ENCODE assay signal across 29 mouse cellular contexts in the genomic region with DNA sequence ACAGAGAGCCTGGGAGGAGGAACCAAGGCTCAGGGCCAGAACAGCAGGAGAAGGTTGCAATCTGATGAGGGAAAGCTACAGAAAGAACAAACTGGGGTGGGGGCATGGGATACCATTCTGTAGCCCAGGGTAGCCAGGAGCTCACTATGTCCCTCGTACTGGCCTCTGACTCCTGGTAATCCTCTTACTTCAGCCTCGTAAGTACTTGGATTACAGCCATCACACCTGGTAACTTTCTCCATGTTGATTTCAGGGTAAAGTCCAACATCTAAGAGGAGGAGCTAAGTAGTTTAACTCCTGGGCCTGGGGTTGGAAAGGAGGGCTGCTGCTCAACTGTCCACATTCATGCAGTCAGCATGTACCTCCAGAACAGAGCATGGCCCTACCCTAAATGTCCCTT.
DNase-seq lines count a peak whose midpoint lies in the region; ATAC-seq lines count a peak whose summit lies in the region.
"Had no signal": no experiment of that assay in that cellular context is flagged by ENCODE, and none has a peak within 500 bp of the region (broad histone marks: within the 10 kb centered on the region; RNA-seq: fewer than 3 reads in every experiment).

No protein-coding gene starts in this region.

- H3K4me1 ChIP-seq in kidney, embryonic 14.5 days (ENCODE audit: control insufficient read depth, insufficient read depth, low read length), result no peaks in the 10 kb centered on the region; the same call in 1 of the 2 replicates
- H3K4me1 ChIP-seq in kidney, embryonic 16.5 days (ENCODE audit: insufficient read depth, low read length), result peaks cover 3% of the 10 kb centered on the region; the same call in 1 of the 2 replicates
- H3K4me1 ChIP-seq: hindbrain, embryonic 10.5 days; hindbrain, embryonic 13.5 days had no signal

- no peaks in the 10 kb centered on the region for H3K27me3 ChIP-seq in kidney, embryonic 14.5 days (ENCODE audit: control insufficient read depth, insufficient read depth, low read length)
- H3K27me3 ChIP-seq in kidney, embryonic 16.5 days (ENCODE audit: insufficient read depth, low read length), result no peaks in the 10 kb centered on the region
- H3K27me3 ChIP-seq: CH12.LX; embryonic facial prominence, embryonic 12.5 days; embryonic facial prominence, embryonic 15.5 days; hindbrain, embryonic 13.5 days; Patski had no signal

- no peaks in the 10 kb centered on the region for H3K36me3 ChIP-seq in kidney, embryonic 14.5 days (ENCODE audit: control insufficient read depth, insufficient read depth, low read length)
- no peaks in the 10 kb centered on the region for H3K36me3 ChIP-seq in kidney, embryonic 16.5 days (ENCODE audit: insufficient read depth, low read length)
- H3K36me3 ChIP-seq: embryonic facial prominence, embryonic 12.5 days; embryonic facial prominence, embryonic 15.5 days; G1E; hindbrain, embryonic 10.5 days; hindbrain, embryonic 13.5 days had no signal

- WGBS in kidney, embryonic 14.5 days, result 93% methylated on average over 2 of the region's 2 CpGs
- 89% methylated on average over 2 of the region's 2 CpGs for WGBS in kidney, embryonic 16.5 days

- H3K4me2 ChIP-seq in kidney, embryonic 14.5 days (replicated peaks; ENCODE audit: low read depth, low read length), result no peak overlapping the region
- no peak overlapping the region for H3K4me2 ChIP-seq in kidney, embryonic 16.5 days (replicated peaks; ENCODE audit: low read depth, low read length)
- H3K4me2 ChIP-seq: embryonic facial prominence, embryonic 12.5 days; embryonic facial prominence, embryonic 15.5 days; heart, embryonic 11.5 days; hindbrain, embryonic 13.5 days had no signal

- H3K27ac ChIP-seq in kidney, embryonic 14.5 days (ENCODE audit: low read depth, low read length), result no peak overlapping the region
- no peak overlapping the region for H3K27ac ChIP-seq in kidney, embryonic 16.5 days (ENCODE audit: low read length)
- H3K27ac ChIP-seq: embryonic facial prominence, embryonic 12.5 days; embryonic facial prominence, embryonic 15.5 days; heart, adult 2 months; hindbrain, embryonic 10.5 days; hindbrain, embryonic 13.5 days had no signal

- H3K9ac ChIP-seq in kidney, embryonic 14.5 days (ENCODE audit: low read depth, low read length), result no peak overlapping the region
- H3K9ac ChIP-seq in kidney, embryonic 16.5 days (replicated peaks; ENCODE audit: low read length), result no peak overlapping the region
- H3K9ac ChIP-seq: embryonic facial prominence, embryonic 12.5 days; embryonic facial prominence, embryonic 15.5 days; forebrain, postnatal 0 days; hindbrain, embryonic 13.5 days had no signal

- DNase-seq in kidney, adult 11 months, result peak; percentile 35
- DNase-seq in kidney, adult 8-10 months, result peak; percentile 47 to 57
- peak; percentile 23 for DNase-seq in kidney, postnatal 14 days
- peak; percentile 50 to 64 for DNase-seq in kidney, postnatal 36 days
- no peak for DNase-seq in thymus, postnatal 14 days
- DNase-seq in ovary, adult 18-20 months (ENCODE audit: low spot score), result no peak
- DNase-seq: adrenal gland, adult 2 months; adrenal gland, postnatal 14 days; B cell, adult 2 months; cerebellum, adult 11 months; cerebellum, adult 2 months; cerebellum, adult 9-11 months; cerebellum, postnatal 25 days; forebrain, postnatal 0 days; gastrocnemius, postnatal 10 days; gastrocnemius, postnatal 36 days; heart, adult 2 months had no signal

- ATAC-seq in kidney, embryonic 14.5 days (ENCODE audit: low FRiP score, low TSS enrichment), result no peak
- no peak for ATAC-seq in kidney, embryonic 16.5 days (ENCODE audit: low FRiP score, low TSS enrichment)
- ATAC-seq: forebrain, embryonic 14.5 days; forebrain, postnatal 0 days; hindbrain, embryonic 16.5 days; Patski had no signal

- H3K4me3 ChIP-seq in kidney, embryonic 14.5 days (ENCODE audit: low read length), result no peak overlapping the region
- no peak overlapping the region for H3K4me3 ChIP-seq in kidney, embryonic 16.5 days (ENCODE audit: low read length)
- H3K4me3 ChIP-seq: embryonic facial prominence, embryonic 12.5 days; embryonic facial prominence, embryonic 15.5 days; heart, adult 2 months; hindbrain, embryonic 10.5 days; hindbrain, embryonic 13.5 days had no signal

- peaks cover 7% of the 10 kb centered on the region; the same call in 1 of the 2 replicates for H3K9me3 ChIP-seq in kidney, embryonic 14.5 days (ENCODE audit: control insufficient read depth, low read length)
- peaks cover 4% of the 10 kb centered on the region; the same call in 1 of the 2 replicates for H3K9me3 ChIP-seq in kidney, embryonic 16.5 days (ENCODE audit: low read length)
- H3K9me3 ChIP-seq: embryonic facial prominence, embryonic 15.5 days; hindbrain, embryonic 10.5 days; hindbrain, embryonic 13.5 days had no signal

Comparison
In these comparisons a context has a peak if more than half of its experiments do, and no peak if none do; other contexts are left out.
1. DNase-seq: peak in kidney, adult 11 months (single experiment), kidney, adult 8-10 months (2 of 2), kidney, postnatal 14 days (single experiment) and kidney, postnatal 36 days (2 of 2); none in thymus, postnatal 14 days (single experiment) and ovary, adult 18-20 months (single experiment).